Mouse (Mus musculus): ENCODE results near the gene Tmem161a.

DNA sequence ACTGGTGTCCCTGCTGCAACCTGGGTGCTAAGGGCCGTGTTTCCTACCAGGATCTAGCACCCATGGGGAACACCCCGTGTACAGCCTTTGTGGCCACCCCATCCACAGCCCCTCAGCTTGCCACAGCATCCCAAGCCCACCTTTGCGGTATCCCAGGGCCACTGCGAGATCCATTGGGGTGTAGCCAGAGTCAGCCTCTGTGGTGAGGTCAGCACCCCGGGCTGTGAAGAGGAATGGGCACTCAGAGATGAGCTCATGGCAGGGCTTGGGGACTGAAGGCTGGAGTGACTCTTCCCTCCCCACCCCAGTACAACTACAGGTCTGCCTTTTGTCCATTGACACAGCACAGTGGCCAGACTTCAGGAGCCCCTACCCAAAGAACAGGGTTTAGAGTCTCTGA, 38.1 kb upstream of the Tmem161a start:
- no peak for TF ChIP-seq HCFC1 (IDR thresholded peaks at IDR 0.05; ENCODE audit: borderline replicate concordance, insufficient read depth, low read length)
- TF ChIP-seq ZNF384 (IDR thresholded peaks at IDR 0.05; ENCODE audit: low read depth, low read length) = no peak
- no peak for TF ChIP-seq MAFK (IDR thresholded peaks at IDR 0.05; ENCODE audit: insufficient read depth, low read depth, low read length)
